Mouse (Mus musculus): ENCODE results near the gene Aebp1. TPM values are rescaled to one million over a fixed set of nuclear protein-coding genes. Genes with fewer than 3 reads are reported as not detected.
A peak's percentile ranks its signal among the peaks of the same experiment; 100 is the strongest.
"Not testable (repeated sequence)": the region's sequence is repeated elsewhere in the genome, so short reads cannot be mapped to it uniquely, and the experiment has no call there.

The Aebp1 gene
- total RNA-seq, 2 experiments from 2014 or later = 17.3 to 27.3 TPM

DNA sequence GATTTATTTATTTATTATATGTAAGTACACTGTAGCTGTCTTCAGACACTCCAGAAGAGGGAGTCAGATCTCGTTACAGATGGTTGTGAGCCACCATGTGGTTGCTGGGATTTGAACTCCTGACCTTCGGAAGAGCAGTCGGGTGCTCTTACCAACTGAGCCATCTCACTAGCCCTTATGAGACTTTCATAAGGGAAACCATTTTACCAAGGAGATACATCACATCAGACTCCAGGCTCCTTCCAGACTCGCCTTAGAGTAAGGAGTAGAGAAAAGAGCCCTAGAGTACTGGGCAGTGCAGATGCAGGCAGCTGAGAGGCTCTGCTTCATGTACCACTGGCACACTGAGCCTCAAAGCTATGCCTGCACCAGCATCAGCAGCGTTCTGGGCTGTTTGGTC lies 26.8 kb downstream of the Aebp1 start:
- DNase-seq = not testable (repeated sequence)
- intact Hi-C loops (cut with DNase I) = loop anchor here (5.0 kb wide), 1 partner anchor 181 kb away; no protein-coding TSS in a partner anchor

DNA sequence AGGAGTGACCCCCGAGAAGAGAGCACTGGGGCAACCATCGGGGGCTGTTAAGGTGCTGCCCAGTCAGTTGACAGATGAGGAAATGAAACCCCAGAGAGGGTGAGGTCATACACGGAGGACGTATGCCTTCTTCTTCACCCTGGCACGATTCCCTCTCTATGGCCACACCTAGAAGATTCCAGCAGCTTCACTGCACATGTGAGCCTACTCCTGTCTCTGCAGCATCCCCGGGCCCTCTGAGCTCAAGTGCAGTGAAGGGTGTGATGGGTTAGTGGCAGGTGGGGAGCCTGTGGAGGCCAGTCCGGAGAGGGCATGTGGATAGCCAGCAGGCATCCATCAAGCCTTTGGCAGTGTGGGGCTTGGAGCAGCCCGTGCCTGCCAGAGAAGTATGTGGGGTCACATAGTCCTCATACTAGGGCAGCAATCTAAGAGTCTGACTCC lies 30.4 kb downstream of the Aebp1 start:
- no peak for DNase-seq
- intact Hi-C loops (cut with DNase I) = no loop called here

DNA sequence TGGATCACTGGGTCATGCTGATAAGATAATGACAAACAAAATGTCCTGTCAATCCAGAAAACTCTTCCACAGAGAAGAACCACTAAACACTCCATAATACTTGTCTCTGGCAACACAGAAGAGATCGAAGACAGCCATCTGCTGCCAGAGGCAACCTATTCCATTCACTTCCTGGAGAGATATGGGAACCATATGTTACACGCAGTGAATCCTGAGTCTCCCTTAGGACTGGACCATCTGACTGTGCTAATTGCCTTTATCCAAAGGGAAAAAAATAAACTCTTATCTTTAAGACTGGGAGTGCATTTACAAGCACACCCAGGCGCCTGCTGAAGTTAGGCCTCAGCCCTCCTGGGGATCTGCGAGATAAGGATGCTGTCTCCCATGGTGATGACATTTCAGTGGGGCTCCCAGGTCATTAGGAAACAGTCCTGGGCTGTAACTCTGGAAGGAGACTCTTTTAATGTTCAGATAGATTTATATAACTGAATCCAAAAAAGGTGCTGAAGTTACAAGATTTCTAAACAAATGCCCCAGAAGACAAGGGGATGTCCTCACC lies 31.1 kb downstream of the Aebp1 start:
- intact Hi-C loops (cut with DNase I) = no loop called here
- DNase-seq = no peak

DNA sequence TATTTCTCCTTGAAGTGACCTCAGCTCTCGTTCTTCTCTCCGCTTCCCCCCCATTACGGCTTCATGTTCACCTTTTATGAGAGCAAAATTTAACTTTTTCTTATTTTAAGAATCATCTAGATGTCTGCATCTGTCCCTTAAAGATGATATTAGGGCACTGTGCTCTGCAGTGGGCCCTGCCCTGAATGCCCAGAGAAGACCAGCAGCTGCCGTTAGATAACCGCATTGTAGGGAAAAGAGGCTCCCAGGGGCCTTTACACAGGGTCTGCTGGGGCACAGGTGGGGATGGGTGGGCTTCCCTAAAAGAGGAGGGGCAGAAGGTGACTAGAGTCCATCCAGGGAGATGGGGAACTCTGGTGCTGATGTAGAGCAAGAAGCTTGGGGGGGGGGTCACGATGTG lies 32.1 kb downstream of the Aebp1 start:
- intact Hi-C loops (cut with DNase I) = no loop called here
- DNase-seq = no peak

DNA sequence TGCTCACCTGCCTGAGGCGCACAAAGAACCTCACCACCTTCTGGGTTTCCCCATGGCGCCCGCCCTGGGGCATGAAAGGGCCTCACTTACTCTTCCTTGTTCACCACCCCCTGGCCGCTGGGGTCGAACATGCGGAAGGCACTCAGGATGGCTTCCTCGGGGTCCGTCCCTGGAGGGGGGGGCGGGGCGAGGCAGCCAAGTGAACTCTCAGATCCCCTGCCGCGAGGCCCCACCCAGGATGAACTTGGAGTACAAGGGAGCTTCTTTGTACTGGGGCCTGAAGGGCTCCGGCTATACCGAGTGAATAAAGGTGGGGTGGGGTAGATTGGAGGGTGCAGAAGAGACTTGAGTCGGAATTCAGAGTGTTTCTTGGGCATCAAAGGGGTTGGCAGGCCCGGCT lies 35.5 kb downstream of the Aebp1 start:
- intact Hi-C loops (cut with DNase I) = no loop called here
- no peak for DNase-seq

DNA sequence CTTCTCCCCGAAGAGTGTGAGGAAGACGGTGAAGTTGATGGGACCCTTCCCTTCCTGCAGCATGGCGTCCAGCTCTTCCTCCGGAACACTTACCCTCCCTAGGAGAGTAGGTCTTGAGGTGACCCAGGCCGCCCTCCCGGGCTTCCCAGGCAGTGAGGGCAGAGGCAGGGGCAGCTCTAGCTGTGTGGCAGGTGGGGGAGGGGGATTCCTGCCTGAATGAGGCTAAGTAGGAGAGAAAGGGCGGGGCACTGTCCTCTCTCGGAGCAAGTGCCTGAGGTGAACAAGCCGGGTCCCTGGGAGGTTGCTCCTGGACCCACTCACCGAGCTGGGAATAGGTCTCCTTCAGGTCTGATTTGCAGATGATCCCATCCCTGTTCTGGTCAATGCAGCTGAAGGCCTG lies 36.1 kb downstream of the Aebp1 start:
- no peak for DNase-seq
- intact Hi-C loops (cut with DNase I) = no loop called here

DNA sequence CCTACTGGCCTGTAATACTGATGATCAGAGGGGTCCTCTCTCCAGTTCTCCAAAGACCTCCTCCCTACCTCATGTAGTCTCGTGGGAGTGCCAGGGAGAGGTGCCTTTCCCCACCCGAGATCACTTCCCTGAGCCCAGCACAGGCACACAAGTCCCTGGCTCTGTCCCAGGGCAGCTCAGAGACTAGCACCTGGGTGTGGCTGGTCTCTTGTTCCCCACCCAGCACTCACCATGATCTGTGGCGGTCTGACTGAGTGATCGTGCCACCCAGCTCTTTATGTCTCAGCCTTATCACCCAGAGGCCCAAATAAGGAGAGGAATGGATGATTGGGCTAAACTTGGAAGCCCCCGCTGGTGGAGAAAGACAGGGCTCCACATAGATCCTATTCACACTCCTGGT lies 36.8 kb downstream of the Aebp1 start, which contains the start of gene Myl7:
Gene Myl7 (minus strand): TSS at position 252 of the 400 bp plus-strand sequence.
- DNase-seq = no peak
- intact Hi-C loops (cut with DNase I) = no loop called here

DNA sequence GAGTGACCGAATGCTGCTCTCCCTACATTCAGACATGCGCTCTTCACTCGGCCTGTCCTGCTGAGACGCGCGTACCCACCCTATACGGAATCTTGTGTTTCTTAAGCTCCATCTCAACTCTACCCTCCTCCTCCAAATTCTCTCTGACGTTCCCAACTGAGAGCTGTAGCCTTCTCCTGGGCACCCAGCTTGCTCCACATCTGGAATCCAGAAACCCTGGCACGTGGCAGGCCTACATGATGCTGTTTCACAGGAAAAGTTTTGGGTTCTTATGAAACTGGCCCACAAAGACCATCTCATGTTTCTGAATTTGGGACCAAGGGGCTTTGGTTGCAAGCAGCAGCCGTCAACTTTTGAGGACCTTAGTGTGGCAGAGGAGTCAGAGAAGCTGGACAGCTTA lies 37.5 kb downstream of the Aebp1 start:
- DNase-seq = no peak
- intact Hi-C loops (cut with DNase I) = no loop called here

DNA sequence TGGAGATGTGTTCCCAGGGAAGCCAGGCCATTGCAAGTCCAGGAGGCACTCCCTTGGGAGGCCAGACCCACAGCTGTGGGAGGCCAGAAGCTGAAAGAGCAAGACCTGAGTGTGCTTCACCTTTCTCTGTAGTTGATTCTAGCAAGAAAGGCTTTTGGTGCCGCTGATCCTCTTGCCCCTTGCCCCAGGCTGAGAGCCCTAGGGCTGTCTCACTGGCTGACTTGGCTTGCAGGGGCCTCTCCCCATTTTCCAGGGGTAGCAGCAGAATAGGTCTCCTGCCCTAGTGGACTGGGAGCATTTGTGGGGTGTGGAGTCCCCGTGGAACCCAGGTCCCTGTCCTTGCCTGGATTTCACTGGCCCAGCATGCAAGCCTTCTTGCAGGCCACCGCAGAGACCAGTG lies 39.6 kb downstream of the Aebp1 start:
- intact Hi-C loops (cut with DNase I) = no loop called here
- no peak for DNase-seq

DNA sequence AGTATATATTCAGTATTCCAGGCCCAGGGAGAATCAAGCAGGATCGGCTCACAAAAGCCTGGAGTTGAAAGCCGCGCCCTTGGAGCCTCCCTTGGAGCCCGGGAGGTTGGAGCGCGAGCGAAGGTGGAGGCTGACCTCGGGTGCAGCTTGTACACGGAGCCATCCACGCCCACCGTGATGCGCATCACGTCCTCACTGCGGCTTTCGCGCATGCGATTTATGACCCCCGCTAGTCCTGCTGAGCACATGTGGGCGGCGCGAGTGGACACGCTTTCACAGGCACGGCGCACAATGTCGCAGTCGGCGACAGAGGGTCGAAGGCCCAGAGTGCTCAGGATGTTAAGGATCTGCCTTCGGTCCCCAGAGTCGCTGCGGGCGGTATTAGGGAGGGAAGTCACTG lies 40.2 kb downstream of the Aebp1 start:
- no peak for DNase-seq
- intact Hi-C loops (cut with DNase I) = no loop called here

DNA sequence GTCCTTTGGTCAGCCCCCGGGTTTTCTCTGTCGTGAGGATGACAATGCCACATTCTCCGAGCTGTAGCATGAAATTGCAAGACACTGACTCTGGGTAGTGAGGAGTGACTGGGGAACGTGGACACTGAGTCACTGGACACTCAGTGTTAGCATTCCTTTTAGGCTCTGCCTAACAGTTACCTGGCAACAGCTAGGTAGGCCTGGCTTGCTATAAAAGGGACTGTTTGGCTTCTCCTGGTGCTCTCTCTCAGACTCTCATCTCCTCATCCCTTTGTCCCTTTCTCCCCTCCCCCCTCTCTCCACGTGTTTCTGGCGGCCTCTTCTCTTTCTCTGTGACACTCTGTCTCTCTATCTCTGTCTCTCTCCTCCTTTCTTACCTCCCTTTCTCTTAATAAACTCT lies 40.6 kb downstream of the Aebp1 start:
- intact Hi-C loops (cut with DNase I) = no loop called here
- DNase-seq = no peak

DNA sequence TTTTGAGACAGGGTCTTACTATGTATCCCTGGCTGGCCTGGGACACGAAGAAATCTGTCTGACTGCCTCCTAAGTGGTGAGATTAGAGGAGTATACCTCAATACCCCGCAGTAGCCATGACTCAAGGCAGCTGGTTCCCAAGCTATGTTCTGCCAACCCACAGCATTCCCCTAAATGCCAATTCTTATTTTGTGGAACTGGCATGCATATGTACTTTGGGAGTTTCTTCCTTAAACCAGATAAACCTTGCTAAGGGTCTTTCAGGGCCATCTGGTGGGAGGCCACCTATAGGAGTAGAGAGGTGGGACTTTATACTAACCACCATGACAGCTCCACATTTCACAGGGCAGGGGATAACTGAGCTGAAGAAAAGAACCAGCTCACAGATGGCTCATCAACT lies 42.1 kb downstream of the Aebp1 start:
- DNase-seq = no peak
- intact Hi-C loops (cut with DNase I) = no loop called here

DNA sequence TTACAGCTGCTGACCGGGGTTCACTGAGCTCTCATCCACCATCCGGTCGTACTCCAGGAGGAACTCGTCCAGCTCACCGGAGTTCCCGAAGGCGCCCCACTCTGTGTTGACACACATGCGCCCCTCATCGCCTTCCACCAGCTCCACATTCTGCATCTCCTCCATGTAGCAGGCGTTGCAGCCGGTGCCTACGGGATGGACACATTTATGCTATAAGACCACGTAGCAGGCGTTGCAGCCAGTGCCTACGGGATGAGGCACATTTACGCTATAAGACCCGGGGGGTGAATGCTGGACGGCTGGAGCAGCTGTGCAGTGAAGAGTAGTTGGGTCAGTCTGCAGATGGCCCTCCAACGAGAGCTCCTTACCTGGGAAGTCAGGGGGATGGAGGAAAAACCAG lies 42.6 kb downstream of the Aebp1 start:
- DNase-seq = no peak

DNA sequence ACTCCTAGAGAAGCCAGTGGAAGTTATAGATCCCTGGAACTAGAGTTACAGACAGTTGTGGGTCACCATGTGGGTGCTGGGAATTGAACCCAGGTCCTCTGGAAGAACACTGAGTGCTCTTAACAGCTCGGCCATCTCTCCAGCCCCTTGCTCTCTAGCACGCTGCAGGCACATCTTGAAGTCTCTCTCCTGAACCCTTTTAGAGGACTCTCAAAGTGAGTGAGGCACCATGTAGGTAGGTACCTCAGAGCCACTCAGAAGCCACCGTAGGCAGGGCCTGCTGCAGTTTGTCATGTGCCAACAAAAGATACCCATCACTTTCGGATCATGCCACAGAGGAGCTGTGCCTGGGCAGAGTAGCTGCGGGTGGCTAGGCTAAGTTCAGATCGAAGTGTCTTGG lies 43.1 kb downstream of the Aebp1 start:
- intact Hi-C loops (cut with DNase I) = no loop called here
- no peak for DNase-seq

More for the DNA sequence above, 42.6 kb downstream of the Aebp1 start:
- intact Hi-C loops (cut with DNase I) = no loop called here

DNA sequence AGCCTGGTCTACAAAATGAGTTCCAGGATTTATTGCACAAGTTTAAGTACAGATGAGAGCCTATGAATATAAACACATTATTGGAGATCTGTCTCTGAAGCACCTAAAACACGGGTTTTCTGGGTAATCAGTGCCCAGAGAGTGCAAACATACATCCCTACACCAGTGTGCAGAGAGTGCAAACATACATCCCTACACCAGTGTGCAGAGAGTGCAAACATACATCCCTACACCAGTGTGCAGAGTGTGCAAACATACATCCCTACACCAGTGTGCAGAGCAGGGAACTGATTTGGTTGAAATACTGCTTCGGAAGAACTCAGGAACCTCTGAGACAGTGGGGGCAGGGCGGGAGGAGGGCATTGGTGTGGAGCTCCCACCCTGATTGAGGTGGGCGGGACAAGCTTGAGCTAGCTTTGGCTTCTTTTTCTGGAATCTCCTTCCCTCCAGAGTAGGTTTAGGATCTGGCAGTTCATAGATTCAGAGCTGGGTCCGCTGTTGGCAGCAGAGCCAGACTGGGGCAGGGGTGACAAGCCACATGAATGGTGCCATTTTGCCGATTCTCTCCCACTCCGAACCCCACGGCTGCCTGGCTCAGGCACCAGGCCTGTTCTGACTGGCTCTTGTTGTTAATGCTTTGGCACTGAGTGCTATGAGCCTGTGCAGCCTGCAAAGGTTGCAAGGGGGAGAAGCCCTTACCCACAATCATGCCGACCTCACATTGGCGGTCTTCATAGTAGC lies 44.2 kb downstream of the Aebp1 start:
- DNase-seq = no peak
- intact Hi-C loops (cut with DNase I) = no loop called here

DNA sequence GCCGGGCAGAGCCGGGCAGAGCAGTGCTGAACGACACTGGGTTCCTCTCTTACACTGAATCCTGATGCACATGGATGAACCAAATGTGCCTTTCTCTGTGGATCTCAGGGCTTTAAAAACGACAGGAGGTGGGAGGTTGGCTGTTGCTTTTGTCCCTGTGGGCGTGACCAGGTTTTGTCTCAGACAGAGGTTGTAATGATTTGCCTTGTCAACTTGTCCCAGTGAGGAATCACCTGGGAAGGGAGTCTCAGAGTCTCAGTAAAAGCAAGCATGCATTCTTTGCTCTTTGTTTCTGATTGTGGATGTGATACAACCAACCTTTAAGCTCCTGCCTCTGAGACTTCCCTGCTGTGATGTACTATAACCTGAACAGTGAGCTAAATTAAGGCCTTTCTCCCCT lies 45.3 kb downstream of the Aebp1 start:
- DNase-seq = no peak
- intact Hi-C loops (cut with DNase I) = no loop called here

DNA sequence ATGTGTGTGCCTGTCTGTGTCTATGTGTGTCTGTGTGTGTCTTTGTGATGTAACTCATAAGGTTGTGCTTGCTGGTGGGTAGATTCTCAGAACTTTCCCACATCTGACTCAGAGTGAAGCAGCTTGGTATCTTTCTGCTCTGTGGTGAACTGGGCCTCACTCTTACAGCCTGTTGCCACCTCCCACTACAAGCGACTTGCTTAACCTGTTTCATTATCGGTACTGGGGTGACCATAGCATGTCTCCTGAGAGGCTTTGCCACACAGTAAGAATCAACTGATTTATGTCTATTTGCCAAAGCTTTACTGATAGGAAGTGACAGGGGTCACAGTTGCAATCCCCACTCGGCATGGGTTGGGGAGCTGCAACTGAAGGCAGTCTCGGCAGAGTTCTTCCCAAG lies 46.9 kb downstream of the Aebp1 start:
- no peak for DNase-seq
- intact Hi-C loops (cut with DNase I) = no loop called here

DNA sequence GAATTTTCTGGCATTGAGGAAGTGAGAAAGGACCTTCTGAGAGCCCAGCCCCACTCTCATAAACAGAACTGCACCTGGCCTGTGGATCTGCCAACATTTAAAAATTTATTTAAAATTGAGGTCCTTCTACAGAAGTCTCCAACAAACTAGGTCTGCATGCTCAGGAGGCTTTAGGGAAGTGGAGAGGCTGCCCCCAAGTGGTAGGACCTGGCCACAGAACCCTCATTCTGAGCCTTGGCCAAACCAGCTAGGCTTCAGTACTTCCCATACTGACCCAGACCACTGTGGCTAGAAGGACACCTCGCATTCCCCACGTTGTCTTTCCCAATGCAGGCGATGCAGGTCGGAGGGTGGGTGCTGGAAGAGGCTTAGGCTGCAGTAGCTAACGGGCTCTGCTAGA lies 50.9 kb downstream of the Aebp1 start:
- intact Hi-C loops (cut with DNase I) = no loop called here
- peak; percentile 54 to 68 for DNase-seq

DNA sequence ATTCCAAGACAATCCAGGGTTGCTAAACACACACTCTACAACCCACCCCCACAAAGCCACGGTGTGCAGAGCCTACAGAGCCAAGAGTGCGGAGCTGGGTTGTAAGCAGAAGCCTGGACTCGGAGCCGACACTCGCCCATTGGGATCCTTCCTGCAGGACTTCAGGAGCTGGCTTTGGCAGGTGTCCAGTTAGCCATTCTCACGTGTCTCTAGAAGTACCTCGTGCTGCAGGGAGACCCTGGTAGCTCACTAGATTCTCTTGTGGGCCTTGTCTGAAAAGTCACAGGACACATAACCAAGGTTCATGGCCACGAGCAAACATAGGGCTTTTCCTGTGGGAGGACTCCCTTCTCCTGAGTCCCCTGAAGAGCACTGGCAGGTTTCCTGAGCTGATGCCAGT lies 51.5 kb downstream of the Aebp1 start:
- DNase-seq = no peak
- intact Hi-C loops (cut with DNase I) = no loop called here

DNA sequence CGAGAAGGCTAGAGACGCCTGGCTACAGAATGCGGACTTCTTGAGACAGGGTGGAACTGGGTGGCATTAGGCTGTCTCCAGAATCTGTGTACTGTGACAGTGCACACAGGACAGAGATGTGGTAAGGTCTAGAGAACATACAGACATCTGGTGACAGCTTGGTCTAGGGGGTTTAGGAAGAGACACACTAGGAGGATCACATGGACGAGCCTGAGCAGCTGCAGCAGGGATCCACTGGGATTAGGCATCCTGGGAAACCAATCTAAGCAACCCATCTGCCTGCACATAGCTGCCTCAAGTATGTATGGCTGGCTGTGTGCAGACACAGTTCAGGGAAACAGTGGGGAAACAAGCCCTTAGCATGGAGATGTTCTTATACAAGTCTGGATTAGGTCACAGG lies 52.2 kb downstream of the Aebp1 start:
- intact Hi-C loops (cut with DNase I) = no loop called here
- no peak for DNase-seq

DNA sequence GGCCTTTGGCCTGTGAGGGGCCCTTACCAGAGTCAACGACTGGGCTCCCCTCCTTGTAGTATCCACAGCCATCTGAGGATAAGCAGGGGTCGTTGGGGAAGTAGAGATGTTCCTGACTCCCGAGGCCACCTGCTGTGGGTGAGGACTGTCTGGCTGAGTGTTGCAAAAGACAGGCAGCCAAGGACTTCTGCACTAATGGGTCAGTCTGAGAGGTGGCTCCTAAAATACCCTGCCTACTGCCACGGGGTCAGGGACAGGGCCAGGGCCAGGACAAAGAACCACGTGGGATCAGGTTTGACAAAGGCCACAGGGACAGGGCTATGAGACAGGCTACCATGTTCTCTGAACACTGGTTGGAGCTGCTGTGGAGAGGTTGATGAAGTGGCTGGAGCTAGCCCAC lies 53.2 kb downstream of the Aebp1 start:
- intact Hi-C loops (cut with DNase I) = no loop called here

DNA sequence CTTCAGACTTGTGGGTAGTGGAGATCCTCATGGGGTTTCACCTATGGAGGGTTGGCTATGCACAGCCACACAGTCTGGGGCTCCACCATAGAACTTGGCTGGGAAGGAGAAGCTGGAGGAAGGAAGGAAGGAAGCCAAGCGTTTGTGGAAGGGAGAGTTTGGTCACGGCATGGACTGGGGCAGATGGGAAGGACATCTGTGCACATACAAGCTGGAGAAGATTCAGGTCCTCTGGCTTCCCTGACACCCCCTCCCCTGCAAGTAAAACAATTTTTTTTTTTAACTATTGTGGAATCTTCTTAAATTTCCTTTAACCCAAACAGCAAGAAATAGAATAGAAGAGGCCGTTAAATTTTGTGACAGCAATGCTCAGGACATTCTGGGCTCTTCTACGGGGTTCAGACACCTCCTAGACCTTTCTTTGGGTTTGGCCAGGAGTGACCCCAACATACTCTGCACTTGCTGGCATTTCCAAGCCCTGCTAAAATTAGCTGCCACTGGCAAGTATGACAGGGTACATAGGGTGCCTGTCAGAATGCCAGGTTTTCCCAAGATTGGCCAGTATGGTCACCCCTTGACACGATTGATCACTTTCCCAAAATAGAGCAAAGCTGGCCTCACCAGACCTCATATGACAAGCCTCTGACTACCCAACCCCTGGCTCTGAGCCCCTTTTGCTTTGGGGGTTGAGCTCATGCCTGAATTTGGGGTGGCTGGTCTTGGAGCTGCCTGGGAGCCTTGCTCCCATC lies 53.9 kb downstream of the Aebp1 start:
- peak; percentile 47 to 54 for DNase-seq

More for the DNA sequence above, 53.2 kb downstream of the Aebp1 start:
- no peak for DNase-seq

More for the DNA sequence above, 53.9 kb downstream of the Aebp1 start:
- intact Hi-C loops (cut with DNase I) = no loop called here

Data from heart, postnatal 36 days (tissue).